Mouse (Mus musculus) thymus, postnatal 36 days (tissue): Measurements from ENCODE around the gene Runx1.

Source experiments
- DNase-seq, 2 experiments: peaks; one replicate each; pipeline ENCODE4 v3.0.0; 2022; ENCODE audit warnings: mixed read lengths in 2 of 2

Runx1 gene

GRCm38 (mm10) chr16:92552858-92553257, 273.1 kb downstream of the Runx1 start:
- no peak for DNase-seq

- no peak for DNase-seq
Observed at GRCm38 (mm10) chr16:92552106-92552382, 273.9 kb downstream of the Runx1 start.
